12 mouse cellular contexts compared by ENCODE assay signal in genomic region chr14:122009502-122009901, GRCm38 (mm10). TPM values are rescaled to one million over a fixed set of nuclear protein-coding genes. Genes with fewer than 3 reads are reported as not detected.
A peak's percentile ranks its signal among the peaks of the same experiment; 100 is the strongest.
DNase-seq lines count a peak whose midpoint lies in the region; ATAC-seq and TF ChIP-seq lines count a peak whose summit lies in the region.
"Had no signal": no experiment of that assay in that cellular context is flagged by ENCODE, and none has a peak within 500 bp of the region (broad histone marks: within the 10 kb centered on the region; RNA-seq: fewer than 3 reads in every experiment).

No protein-coding gene starts in this region.

- H3K9me3 ChIP-seq in liver, postnatal 0 days (ENCODE audit: low read length) = no peaks in the 10 kb centered on the region
- no peaks in the 10 kb centered on the region for H3K9me3 ChIP-seq in hindbrain, postnatal 0 days (ENCODE audit: low read length)
- H3K9me3 ChIP-seq: limb, embryonic 10.5 days had no signal

- peaks cover 2% of the 10 kb centered on the region; the same call in 1 of the 2 replicates for H3K36me3 ChIP-seq in liver, postnatal 0 days (replicated peaks; ENCODE audit: insufficient read depth, low read length)
- H3K36me3 ChIP-seq in hindbrain, postnatal 0 days (ENCODE audit: insufficient read depth, low read length) = peaks cover 8% of the 10 kb centered on the region; the same call in 1 of the 2 replicates

- H3K4me2 ChIP-seq in liver, postnatal 0 days (ENCODE audit: low read depth, low read length) = no peak overlapping the region
- H3K4me2 ChIP-seq in hindbrain, postnatal 0 days (ENCODE audit: low read depth, low read length) = no peak overlapping the region

- peaks cover 10% of the 10 kb centered on the region for H3K4me1 ChIP-seq in liver, postnatal 0 days (ENCODE audit: insufficient read depth)
- H3K4me1 ChIP-seq in hindbrain, postnatal 0 days (ENCODE audit: insufficient read depth, low read length) = no peaks in the 10 kb centered on the region

- TF ChIP-seq EP300 in liver, postnatal 0 days (IDR thresholded peaks at IDR 0.05; ENCODE audit: low read depth) = no peak

- no peak overlapping the region for H3K4me3 ChIP-seq in liver, postnatal 0 days (ENCODE audit: low read depth, low read length)
- no peak overlapping the region for H3K4me3 ChIP-seq in hindbrain, postnatal 0 days (ENCODE audit: low read length)
- H3K4me3 ChIP-seq: limb, embryonic 10.5 days had no signal

- 0 out of 2 replicates have a peak overlapping the region, but pooled peaks have one; percentile 3 for H3K27ac ChIP-seq in liver, postnatal 0 days (ENCODE audit: low read depth)
- H3K27ac ChIP-seq in hindbrain, postnatal 0 days = no peak overlapping the region
- H3K27ac ChIP-seq: limb, embryonic 10.5 days had no signal

- WGBS in liver, postnatal 0 days (ENCODE audit: insufficient replicate concordance) = 58% methylated on average over 13 of the region's 13 CpGs
- 89% methylated on average over 13 of the region's 13 CpGs for WGBS in hindbrain, postnatal 0 days

- H3K9ac ChIP-seq in liver, postnatal 0 days (replicated peaks) = no peak overlapping the region
- H3K9ac ChIP-seq in hindbrain, postnatal 0 days (replicated peaks; ENCODE audit: low read length) = no peak overlapping the region

- DNase-seq in layer of hippocampus, adult 11-12 months (ENCODE audit: low spot score) = peak; percentile 38
- DNase-seq in layer of hippocampus, postnatal 25 days (ENCODE audit: extremely low spot score in 1 of 2, low spot score in 1 of 2) = no peak
- DNase-seq in T-cell, adult 2 months (ENCODE audit: low spot score) = peak; percentile 92
- peak; percentile 44 for DNase-seq in liver, postnatal 0 days
- peak; percentile 88 to 89 for DNase-seq in spleen, postnatal 36 days (ENCODE audit: low spot score in 2 of 2)
- no peak for DNase-seq in cerebellum, adult 11-12 months
- DNase-seq in cerebellum, adult 9-11 months = no peak
- no peak for DNase-seq in hindbrain, postnatal 0 days (ENCODE audit: low spot score)

- TF ChIP-seq CTCF in liver, postnatal 0 days (IDR thresholded peaks at IDR 0.05; ENCODE audit: low read depth) = no peak
- no peak for TF ChIP-seq CTCF in hindbrain, postnatal 0 days (IDR thresholded peaks at IDR 0.05; ENCODE audit: low read depth)

- no peaks in the 10 kb centered on the region for H3K27me3 ChIP-seq in liver, postnatal 0 days (ENCODE audit: insufficient read depth, low read length)
- H3K27me3 ChIP-seq in hindbrain, postnatal 0 days (ENCODE audit: insufficient read depth, low read length) = no peaks in the 10 kb centered on the region

- peak; percentile 67 for ATAC-seq in liver, postnatal 0 days
- no peak for ATAC-seq in hindbrain, postnatal 0 days

RNA-seq across cellular contexts. Expression of gene Timm8a2, which starts 25.0 kb away (rescaled TPM):
- total RNA-seq in layer of hippocampus, postnatal 25 days (2021) = under 1 TPM in 1 of 2 experiments, not detected in 1; 0.56 TPM
- polyA plus RNA-seq in liver, postnatal 0 days (2015; fragmentation: Nextera tagmentation; extraction: Ambion mirVana) = not detected in 2 replicates
- total RNA-seq in hindbrain, postnatal 0 days (2014; rRNA removed) = not detected in 2 replicates
- polyA plus RNA-seq in hindbrain, postnatal 0 days (2015; fragmentation: Nextera tagmentation; extraction: Ambion mirVana) = not detected in 2 replicates
- polyA plus RNA-seq: frontal cortex, adult 2 months; intestine, embryonic 14.5 days; limb, embryonic 10.5 days; neural tube, embryonic 11.5 days had no signal

RNA-seq across cellular contexts. Expression of gene Gpr183, which starts 44.5 kb away (rescaled TPM):
- total RNA-seq in layer of hippocampus, postnatal 25 days (2021) = under 1 TPM; 0.87 to 0.96 TPM
- 0.94 and 0.95 TPM in 2 replicates for polyA plus RNA-seq in liver, postnatal 0 days (2015; fragmentation: Nextera tagmentation; extraction: Ambion mirVana)
- 1.3 and 1.5 TPM in 2 replicates for total RNA-seq in hindbrain, postnatal 0 days (2014; rRNA removed)
- 0.56 and 0.58 TPM in 2 replicates for polyA plus RNA-seq in hindbrain, postnatal 0 days (2015; fragmentation: Nextera tagmentation; extraction: Ambion mirVana)

Comparison
In these comparisons a context has a peak if more than half of its experiments do, and no peak if none do; other contexts are left out.
1. DNase-seq: peak in layer of hippocampus, adult 11-12 months (single experiment), T-cell, adult 2 months (single experiment), liver, postnatal 0 days (single experiment) and spleen, postnatal 36 days (2 of 2); none in layer of hippocampus, postnatal 25 days (0 of 2), cerebellum, adult 11-12 months (single experiment), cerebellum, adult 9-11 months (single experiment) and hindbrain, postnatal 0 days (single experiment).